Mouse (Mus musculus) lung, postnatal 0 days (tissue): Measurements from ENCODE around the gene Pi4kb.

Experiments
- CTCF ChIP-seq: IDR thresholded peaks from 2 replicates; pipeline ENCODE4 v1.5.1; 2016; ENCODE audit warnings: antibody characterized with exemption, mild to moderate bottlenecking
- EP300 ChIP-seq: IDR thresholded peaks from 2 replicates; pipeline ENCODE4 v1.6.1; 2016; ENCODE audit warnings: antibody characterized with exemption, mild to moderate bottlenecking, control low read depth

DNA sequence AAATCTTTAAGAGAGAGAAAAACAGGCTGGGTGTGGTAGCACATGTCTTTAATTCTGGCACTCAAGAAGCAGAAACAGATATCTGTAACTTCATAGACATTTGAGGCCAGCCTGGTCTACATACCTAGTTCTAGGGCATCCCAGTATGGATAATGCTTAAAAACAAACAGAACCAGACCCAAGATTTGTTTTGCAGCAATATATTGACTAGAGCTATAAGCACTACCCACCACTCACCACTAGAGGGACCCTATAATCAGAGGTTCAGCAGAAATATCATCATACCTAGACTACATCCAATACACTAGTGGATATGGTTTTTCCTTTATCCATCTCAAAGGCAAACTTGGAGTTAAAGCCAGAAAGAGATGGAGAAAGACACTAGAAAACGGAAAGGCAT lies 78.4 kb downstream of the Pi4kb start:
- TF ChIP-seq CTCF (peak; percentile 83), EP300 (no peak)
